Mouse (Mus musculus) embryonic facial prominence, embryonic 13.5 days (tissue): Measurements from ENCODE around the gene Ppm1k. TPM values are rescaled to one million over a fixed set of nuclear protein-coding genes. Genes with fewer than 3 reads are reported as not detected.

Source experiments
- ATAC-seq: fragments of 200-750 bp; cut with Nextera tagmentation; 2 replicates; pipeline ENCODE4 v1.8.0; 2017; ENCODE audit warnings: low read depth; ENCODE audit not compliant: insufficient number of reproducible peaks, insufficient read depth, low FRiP score, low TSS enrichment
- H3K27ac ChIP-seq: fragments of 300-500 bp; sonication (generic); 2 replicates; pipeline ENCODE4 v1.5.1; 2015; ENCODE audit warnings: moderate library complexity, mild to moderate bottlenecking, inconsistent platforms
- H3K27me3 ChIP-seq: fragments of 300-500 bp; sonication (generic); 2 replicates; pipeline ENCODE4 v1.6.1; 2015; ENCODE audit warnings: mild to moderate bottlenecking, inconsistent platforms
- H3K36me3 ChIP-seq: fragments of 300-500 bp; sonication (generic); 2 replicates; pipeline ENCODE4 v1.6.1; 2015; ENCODE audit warnings: mild to moderate bottlenecking, inconsistent platforms
- H3K4me1 ChIP-seq: fragments of 300-500 bp; sonication (generic); 2 replicates; pipeline ENCODE4 v1.6.1; 2015; ENCODE audit warnings: inconsistent platforms
- H3K4me2 ChIP-seq: fragments of 300-500 bp; sonication (generic); 2 replicates; pipeline ENCODE4 v1.6.1; 2015; ENCODE audit warnings: moderate library complexity, mild to moderate bottlenecking, inconsistent platforms
- H3K4me3 ChIP-seq: fragments of 300-500 bp; sonication (generic); 2 replicates; pipeline ENCODE4 v1.5.1; 2015; ENCODE audit warnings: mild to moderate bottlenecking, inconsistent platforms
- H3K9ac ChIP-seq: fragments of 300-500 bp; sonication (generic); 2 replicates; pipeline ENCODE4 v1.6.1; 2015; ENCODE audit warnings: mild to moderate bottlenecking, inconsistent platforms
- H3K9me3 ChIP-seq: fragments of 300-500 bp; sonication (generic); 2 replicates; pipeline ENCODE4 v1.6.1; 2016; ENCODE audit warnings: inconsistent platforms
- WGBS: fragments of 180-500 bp; shearing (Covaris S2); methylation state at CpG from one replicate; pipeline ENCODE4 v1.1.7; 2015; ENCODE audit warnings: mixed read lengths; 5-methylcytosine and 5-hydroxymethylcytosine counted together
- polyA plus RNA-seq: library from polyadenylated mRNA; unstranded; fragments of >200 nt; fragmentation: Nextera tagmentation; extraction: Ambion mirVana; gene quantifications from 2 replicates; pipeline ENCODE4 v1.2.1, GENCODE M21; 2015

Gene Ppm1k
- polyA plus RNA-seq, result 5.6 and 6.5 TPM in 2 replicates

GRCm38 (mm10) chr6:57535386-57535936, at the start of gene Ppm1k:
Gene Ppm1k (minus strand): TSS chr6:57535468.
- peak within 1 kb of the TSS; percentile 91 for H3K27ac ChIP-seq
- H3K4me3 ChIP-seq, result peak within 1 kb of the TSS; percentile 73
- H3K36me3 ChIP-seq, result no peaks in the 10 kb centered on the region
- WGBS, result under 1% methylated on average over 24 of the region's 24 CpGs
- H3K4me1 ChIP-seq, result peaks cover 14% of the 10 kb centered on the region
- no peaks in the 10 kb centered on the region for H3K9me3 ChIP-seq
- peak; percentile 97 for ATAC-seq
- H3K9ac ChIP-seq, result peak within 1 kb of the TSS; percentile 83
- H3K4me2 ChIP-seq, result peak within 1 kb of the TSS; percentile 65
- no peaks in the 10 kb centered on the region for H3K27me3 ChIP-seq

- no peaks in the 10 kb centered on the region for H3K36me3 ChIP-seq
- WGBS, result 81% methylated on average over 4 of the region's 4 CpGs
- ATAC-seq, result no peak
- H3K27me3 ChIP-seq, result no peaks in the 10 kb centered on the region
- H3K9ac ChIP-seq, result no peak overlapping the region
- no peaks in the 10 kb centered on the region for H3K4me1 ChIP-seq
- no peaks in the 10 kb centered on the region for H3K9me3 ChIP-seq
- no peak overlapping the region for H3K27ac ChIP-seq
- H3K4me2 ChIP-seq, result no peak overlapping the region
- no peak overlapping the region for H3K4me3 ChIP-seq
Observed at GRCm38 (mm10) chr6:57582356-57582755, 47.1 kb upstream of the Ppm1k start.

- no peak for ATAC-seq
- Histone ChIP-seq H3K27ac (no peak overlapping the region), H3K4me1 (no peaks in the 10 kb centered on the region), H3K27me3 (no peaks in the 10 kb centered on the region), H3K9me3 (no peaks in the 10 kb centered on the region), H3K9ac (no peak overlapping the region), H3K36me3 (no peaks in the 10 kb centered on the region), H3K4me3 (peak overlapping the region; percentile 54), H3K4me2 (peak overlapping the region; percentile 89)
- 88% methylated on average over 12 of the region's 12 CpGs for WGBS
Observed at GRCm38 (mm10) chr6:57581595-57581994, 46.3 kb upstream of the Ppm1k start.

DNA sequence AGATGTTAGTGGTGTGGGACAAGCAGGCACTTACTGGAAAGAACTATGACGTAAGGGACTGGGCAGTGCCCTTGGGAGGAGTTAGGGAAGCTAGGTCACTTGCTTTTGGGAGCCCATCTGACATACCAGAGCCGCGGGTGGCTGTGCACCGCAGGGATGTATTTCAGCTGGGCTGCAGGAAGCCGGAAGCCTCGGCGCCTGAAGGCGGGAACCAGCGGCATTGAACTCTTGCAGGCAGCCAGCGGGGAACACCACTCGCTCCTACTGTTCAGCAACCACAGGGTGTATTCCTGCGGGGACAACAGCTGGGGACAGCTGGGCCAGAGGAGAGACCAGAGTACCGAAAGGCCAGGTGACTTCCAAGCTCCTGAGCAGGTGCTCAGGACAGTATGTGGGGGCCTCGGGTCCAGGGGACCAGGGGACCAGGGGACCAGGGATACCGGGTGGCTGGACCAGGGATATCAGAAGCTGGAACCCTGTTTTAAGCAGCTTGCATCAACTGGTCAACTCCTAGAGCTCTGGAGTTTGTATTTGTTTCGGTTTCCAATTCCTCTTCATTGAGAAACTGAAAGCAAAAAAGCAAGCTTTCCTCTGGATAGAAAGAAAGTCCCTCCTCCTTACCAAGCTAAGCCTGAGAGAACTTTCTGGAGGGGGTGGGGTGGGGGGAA, 45.7 kb upstream of the Ppm1k start, which contains the start of gene Herc6:
Herc6 (plus strand) TSS at position 120 of the 668 bp plus-strand sequence.
- WGBS, result 4% methylated on average over 16 of the region's 16 CpGs
- Histone ChIP-seq H3K4me1 (no peaks in the 10 kb centered on the region), H3K27ac (no peak within 1 kb of the TSS), H3K36me3 (no peaks in the 10 kb centered on the region), H3K9ac (peak within 1 kb of the TSS; percentile 73), H3K27me3 (no peaks in the 10 kb centered on the region), H3K4me3 (peak within 1 kb of the TSS; percentile 54), H3K4me2 (peak within 1 kb of the TSS; percentile 89), H3K9me3 (no peaks in the 10 kb centered on the region)
- ATAC-seq, result 0 out of 2 replicates have a peak, but pooled peaks have one; percentile 20

GRCm38 (mm10) chr6:57571587-57571986, 36.3 kb upstream of the Ppm1k start:
- Histone ChIP-seq H3K4me3 (no peak overlapping the region), H3K9me3 (no peaks in the 10 kb centered on the region), H3K27ac (no peak overlapping the region), H3K36me3 (no peaks in the 10 kb centered on the region), H3K4me2 (no peak overlapping the region), H3K27me3 (no peaks in the 10 kb centered on the region), H3K9ac (no peak overlapping the region), H3K4me1 (no peaks in the 10 kb centered on the region)
- no peak for ATAC-seq

- Histone ChIP-seq H3K36me3 (no peaks in the 10 kb centered on the region), H3K9me3 (no peaks in the 10 kb centered on the region), H3K4me3 (no peak overlapping the region), H3K4me1 (no peaks in the 10 kb centered on the region), H3K27me3 (no peaks in the 10 kb centered on the region), H3K4me2 (no peak overlapping the region), H3K27ac (no peak overlapping the region), H3K9ac (no peak overlapping the region)
- WGBS, result 15% methylated on average over 6 of the region's 6 CpGs
- no peak for ATAC-seq
Observed at GRCm38 (mm10) chr6:57570170-57570974, 35.1 kb upstream of the Ppm1k start.

GRCm38 (mm10) chr6:57567630-57568029, 32.4 kb upstream of the Ppm1k start:
- no peaks in the 10 kb centered on the region for H3K27me3 ChIP-seq
- H3K4me2 ChIP-seq, result no peak overlapping the region
- no peak overlapping the region for H3K9ac ChIP-seq
- no peaks in the 10 kb centered on the region for H3K9me3 ChIP-seq
- 93% methylated on average over 2 of the region's 2 CpGs for WGBS
- no peaks in the 10 kb centered on the region for H3K4me1 ChIP-seq
- no peaks in the 10 kb centered on the region for H3K36me3 ChIP-seq
- no peak overlapping the region for H3K4me3 ChIP-seq
- ATAC-seq, result no peak
- no peak overlapping the region for H3K27ac ChIP-seq

GRCm38 (mm10) chr6:57565452-57565851, 30.2 kb upstream of the Ppm1k start:
- Histone ChIP-seq H3K4me3 (no peak overlapping the region), H3K36me3 (no peaks in the 10 kb centered on the region), H3K9me3 (no peaks in the 10 kb centered on the region; the same call in 1 of the 2 replicates), H3K9ac (no peak overlapping the region), H3K27me3 (no peaks in the 10 kb centered on the region), H3K4me2 (no peak overlapping the region), H3K4me1 (no peaks in the 10 kb centered on the region), H3K27ac (no peak overlapping the region)
- ATAC-seq, result no peak
- 94% methylated on average over 7 of the region's 7 CpGs for WGBS

- H3K4me1 ChIP-seq, result no peaks in the 10 kb centered on the region
- H3K4me2 ChIP-seq, result no peak overlapping the region
- H3K36me3 ChIP-seq, result no peaks in the 10 kb centered on the region
- H3K9ac ChIP-seq, result no peak overlapping the region
- H3K9me3 ChIP-seq, result no peaks in the 10 kb centered on the region; the same call in 1 of the 2 replicates
- no peaks in the 10 kb centered on the region for H3K27me3 ChIP-seq
- ATAC-seq, result no peak
- H3K27ac ChIP-seq, result no peak overlapping the region
- WGBS, result 85% methylated on average over 1 of the region's 1 CpGs
- no peak overlapping the region for H3K4me3 ChIP-seq
Observed at GRCm38 (mm10) chr6:57563454-57563853, 28.2 kb upstream of the Ppm1k start.

DNA sequence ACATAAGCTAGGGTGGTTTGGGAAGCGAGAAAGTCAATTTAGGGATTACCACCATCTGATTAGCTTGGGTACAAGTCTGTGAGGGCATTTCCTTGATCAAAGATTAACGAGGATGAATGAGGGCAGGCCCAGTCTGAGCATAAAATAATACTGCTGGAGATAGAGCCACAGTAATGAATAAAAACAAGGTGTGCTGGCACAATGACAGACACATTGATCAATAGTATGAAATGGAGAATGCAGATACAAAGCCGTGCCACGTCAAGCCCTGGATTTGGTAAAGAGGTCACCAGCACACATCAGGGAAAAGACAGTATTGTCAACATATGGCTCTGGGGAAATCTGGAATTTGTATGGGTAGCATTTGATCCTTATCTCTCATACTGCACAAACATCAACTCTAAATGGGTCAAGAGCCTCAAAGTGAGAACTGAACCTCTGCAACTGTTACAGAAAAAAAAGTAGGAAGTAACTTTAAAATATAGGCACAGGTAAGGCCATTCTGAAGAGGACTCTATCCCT, 22.6 kb upstream of the Ppm1k start:
- no peak overlapping the region for H3K4me3 ChIP-seq
- H3K4me1 ChIP-seq, result no peaks in the 10 kb centered on the region
- no peaks in the 10 kb centered on the region; the same call in 1 of the 2 replicates for H3K9me3 ChIP-seq
- H3K9ac ChIP-seq, result no peak overlapping the region
- H3K27ac ChIP-seq, result no peak overlapping the region
- H3K4me2 ChIP-seq, result no peak overlapping the region
- ATAC-seq, result no peak
- H3K27me3 ChIP-seq, result no peaks in the 10 kb centered on the region
- WGBS, result 57% methylated on average over 4 of the region's 4 CpGs
- H3K36me3 ChIP-seq, result no peaks in the 10 kb centered on the region

- Histone ChIP-seq H3K4me2 (no peak overlapping the region), H3K9me3 (no peaks in the 10 kb centered on the region), H3K27ac (no peak overlapping the region), H3K4me1 (no peaks in the 10 kb centered on the region), H3K9ac (no peak overlapping the region), H3K4me3 (no peak overlapping the region), H3K36me3 (no peaks in the 10 kb centered on the region), H3K27me3 (no peaks in the 10 kb centered on the region)
- 63% methylated on average over 3 of the region's 3 CpGs for WGBS
- no peak for ATAC-seq
Observed at GRCm38 (mm10) chr6:57551211-57551796, 16.0 kb upstream of the Ppm1k start.
